Mouse (Mus musculus) megakaryocyte, embryonic 14.5 days (primary cell): Measurements from ENCODE around the gene Hecw2. TPM values are rescaled to one million over a fixed set of nuclear protein-coding genes. Genes with fewer than 3 reads are reported as not detected.

Source experiments
- H3K27me3 ChIP-seq: replicated peaks from 2 replicates; pipeline ENCODE3; 2012; ENCODE audit warnings: inconsistent platforms
- H3K36me3 ChIP-seq: replicated peaks from 2 replicates; pipeline ENCODE3; 2012; ENCODE audit warnings: low read length, inconsistent platforms, mixed read lengths
- H3K4me1 ChIP-seq: 2 replicates; pipeline ENCODE4 v1.6.1; 2012; ENCODE audit warnings: inconsistent platforms
- H3K4me3 ChIP-seq: replicated peaks from 2 replicates; pipeline ENCODE3; 2012; ENCODE audit warnings: moderate library complexity, mild to moderate bottlenecking, inconsistent platforms
- H3K9me3 ChIP-seq: 2 replicates; pipeline ENCODE4 v1.6.1; 2012; ENCODE audit warnings: inconsistent platforms
- FLI1 ChIP-seq: IDR thresholded peaks from 2 replicates; pipeline ENCODE4 v1.6.1; 2012; ENCODE audit warnings: low read length, inconsistent platforms, mixed read lengths
- GATA1 ChIP-seq: IDR thresholded peaks from 3 replicates; pipeline ENCODE4 v1.6.1; 2012; ENCODE audit warnings: mixed read lengths, low read length, inconsistent platforms, borderline replicate concordance
- polyA plus RNA-seq: library from polyadenylated mRNA; stranded (reverse); fragments of >175 nt; gene quantifications from 2 replicates; pipeline ENCODE4 v1.2.3, GENCODE M21; 2012; ENCODE audit warnings: low replicate concordance; ENCODE audit not compliant: insufficient read depth

Hecw2 gene
- polyA plus RNA-seq, 1 experiment = not detected

GRCm38 (mm10) chr1:53797074-53797473, 397.9 kb downstream of the Hecw2 start:
- H3K4me1 ChIP-seq = peaks cover 54% of the 10 kb centered on the region
- no peak for TF ChIP-seq GATA1
- no peak for TF ChIP-seq FLI1
- H3K36me3 ChIP-seq = no peaks in the 10 kb centered on the region
- no peaks in the 10 kb centered on the region for H3K27me3 ChIP-seq
- H3K9me3 ChIP-seq = no peaks in the 10 kb centered on the region
- no peak overlapping the region for H3K4me3 ChIP-seq

GRCm38 (mm10) chr1:53796271-53796670, 398.7 kb downstream of the Hecw2 start:
- Histone ChIP-seq H3K4me1 (peaks cover 59% of the 10 kb centered on the region), H3K27me3 (no peaks in the 10 kb centered on the region), H3K4me3 (no peak overlapping the region), H3K36me3 (no peaks in the 10 kb centered on the region), H3K9me3 (no peaks in the 10 kb centered on the region)
- TF ChIP-seq GATA1 (no peak), FLI1 (no peak)

- TF ChIP-seq GATA1 (no peak), FLI1 (no peak)
- Histone ChIP-seq H3K27me3 (no peaks in the 10 kb centered on the region), H3K9me3 (no peaks in the 10 kb centered on the region), H3K4me3 (no peak overlapping the region), H3K4me1 (peaks cover 61% of the 10 kb centered on the region), H3K36me3 (no peaks in the 10 kb centered on the region)
Observed at GRCm38 (mm10) chr1:53795591-53795990, 399.4 kb downstream of the Hecw2 start.

DNA sequence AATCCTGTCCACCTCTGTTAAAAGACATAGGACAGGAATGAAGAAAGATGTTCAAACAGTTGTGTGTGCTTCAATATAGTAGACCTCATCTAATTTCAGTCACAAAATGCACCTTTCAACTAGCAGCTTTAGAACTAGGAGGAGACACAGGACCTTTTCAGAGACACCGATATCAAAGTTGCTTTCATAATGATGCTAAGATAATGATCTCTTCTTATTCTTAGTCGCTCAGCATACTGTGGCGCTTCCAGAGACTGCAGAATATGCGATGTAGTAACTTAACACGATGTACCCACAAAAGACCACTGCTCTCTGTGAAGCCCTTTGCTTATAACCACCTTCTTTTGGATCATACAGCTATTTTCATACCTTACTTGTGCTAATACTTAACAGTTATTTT, 399.9 kb downstream of the Hecw2 start:
- Histone ChIP-seq H3K27me3 (no peaks in the 10 kb centered on the region), H3K4me3 (no peak overlapping the region), H3K4me1 (peaks cover 56% of the 10 kb centered on the region), H3K36me3 (no peaks in the 10 kb centered on the region), H3K9me3 (no peaks in the 10 kb centered on the region)
- TF ChIP-seq GATA1 (no peak), FLI1 (no peak)

DNA sequence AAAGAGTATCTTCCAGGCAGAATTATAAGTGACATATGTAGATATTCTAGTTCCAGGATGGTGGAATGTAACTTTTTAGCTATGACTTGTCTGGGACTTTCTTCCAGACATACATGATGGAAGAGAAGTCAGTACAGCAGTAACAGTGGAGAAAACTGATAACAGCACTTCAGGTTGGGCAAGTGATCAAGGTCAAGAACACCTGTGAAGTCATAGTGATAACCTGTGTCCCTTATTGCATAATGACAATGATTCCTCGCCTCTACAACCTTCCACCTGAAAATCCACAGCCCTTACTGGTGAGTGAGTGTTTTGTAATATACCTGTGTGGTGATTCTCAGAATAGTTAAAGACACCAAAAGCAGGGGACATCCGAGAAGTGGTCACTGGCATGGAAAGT, 400.7 kb downstream of the Hecw2 start:
- peaks cover 52% of the 10 kb centered on the region for H3K4me1 ChIP-seq
- H3K9me3 ChIP-seq = no peaks in the 10 kb centered on the region
- no peaks in the 10 kb centered on the region for H3K27me3 ChIP-seq
- TF ChIP-seq GATA1 (no peak), FLI1 (no peak)
- H3K36me3 ChIP-seq = no peaks in the 10 kb centered on the region
- no peak overlapping the region for H3K4me3 ChIP-seq

DNA sequence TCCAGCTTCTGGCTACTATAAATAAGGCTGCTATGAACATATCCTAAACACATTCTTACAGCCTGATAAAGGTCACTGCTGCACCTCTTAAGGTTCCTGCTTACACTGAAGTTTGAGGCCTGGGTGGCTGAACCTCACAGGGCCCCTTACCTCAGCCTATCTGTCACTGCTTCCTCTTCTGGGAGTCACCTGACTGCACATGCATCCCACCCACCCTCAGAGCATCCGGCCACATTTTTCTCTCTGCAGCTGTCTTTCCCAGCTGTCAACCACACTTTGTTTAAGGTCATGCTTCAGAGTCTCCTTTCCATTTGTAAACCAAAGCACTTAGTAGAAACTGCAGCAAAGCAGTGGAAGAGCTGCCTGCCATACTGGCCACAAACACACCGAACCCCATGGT, 403.6 kb downstream of the Hecw2 start:
- Histone ChIP-seq H3K4me3 (peak overlapping the region; percentile 38), H3K27me3 (no peaks in the 10 kb centered on the region), H3K4me1 (peaks cover 53% of the 10 kb centered on the region), H3K36me3 (no peaks in the 10 kb centered on the region), H3K9me3 (no peaks in the 10 kb centered on the region)
- TF ChIP-seq FLI1 (no peak), GATA1 (no peak)

- no peaks in the 10 kb centered on the region for H3K9me3 ChIP-seq
Observed at GRCm38 (mm10) chr1:53784721-53785418, 410.1 kb downstream of the Hecw2 start, which contains the start of gene Stk17b. Gene Stk17b, minus strand, starts transcription at chr1:53785224.

DNA sequence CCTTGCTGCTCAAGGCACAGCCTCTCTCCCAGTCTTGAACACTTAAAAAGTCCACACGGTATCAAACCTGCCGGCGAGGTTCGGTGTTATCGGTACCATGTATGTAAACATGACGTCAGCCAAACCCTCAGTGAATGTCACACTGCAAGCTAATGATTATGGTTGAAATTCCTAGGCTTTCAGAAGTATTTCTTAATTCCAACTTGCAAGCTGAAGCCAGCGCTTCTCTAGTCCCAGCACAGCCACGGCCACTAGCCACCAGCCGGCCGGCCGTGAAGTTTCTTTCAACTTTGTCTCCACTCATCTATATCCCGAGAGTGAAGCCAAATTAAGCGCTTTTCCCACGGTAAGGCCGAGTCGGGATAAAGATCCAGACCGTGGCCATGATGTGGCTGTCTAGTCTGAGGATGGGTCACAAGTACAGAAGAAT, 410.7 kb downstream of the Hecw2 start:
- peaks cover 55% of the 10 kb centered on the region for H3K4me1 ChIP-seq
- no peaks in the 10 kb centered on the region for H3K9me3 ChIP-seq
- H3K36me3 ChIP-seq = no peaks in the 10 kb centered on the region
- TF ChIP-seq GATA1 = peak; percentile 53; the same call in 1 of the 3 replicates
- no peak for TF ChIP-seq FLI1
- no peaks in the 10 kb centered on the region for H3K27me3 ChIP-seq
- H3K4me3 ChIP-seq = peak overlapping the region; percentile 99

More at GRCm38 (mm10) chr1:53784721-53785418, 410.1 kb downstream of the Hecw2 start, which contains the start of gene Stk17b:
- peaks cover 53% of the 10 kb centered on the region for H3K4me1 ChIP-seq
- TF ChIP-seq FLI1 = no peak
- TF ChIP-seq GATA1 = no peak
- no peaks in the 10 kb centered on the region for H3K36me3 ChIP-seq
- H3K27me3 ChIP-seq = no peaks in the 10 kb centered on the region
- H3K4me3 ChIP-seq = peak within 1 kb of the TSS; percentile 99

- no peaks in the 10 kb centered on the region for H3K27me3 ChIP-seq
- TF ChIP-seq FLI1 (no peak), GATA1 (no peak)
- H3K9me3 ChIP-seq = no peaks in the 10 kb centered on the region
- H3K36me3 ChIP-seq = peaks cover 2% of the 10 kb centered on the region
- H3K4me1 ChIP-seq = peaks cover 48% of the 10 kb centered on the region
- H3K4me3 ChIP-seq = peak overlapping the region; percentile 99
Observed at GRCm38 (mm10) chr1:53782956-53783355, 412.0 kb downstream of the Hecw2 start.

GRCm38 (mm10) chr1:53782079-53782478, 412.9 kb downstream of the Hecw2 start:
- peaks cover 48% of the 10 kb centered on the region for H3K4me1 ChIP-seq
- peak overlapping the region; percentile 82 for H3K4me3 ChIP-seq
- H3K9me3 ChIP-seq = no peaks in the 10 kb centered on the region
- TF ChIP-seq FLI1 (no peak), GATA1 (no peak)
- H3K36me3 ChIP-seq = peaks cover 5% of the 10 kb centered on the region
- H3K27me3 ChIP-seq = no peaks in the 10 kb centered on the region

DNA sequence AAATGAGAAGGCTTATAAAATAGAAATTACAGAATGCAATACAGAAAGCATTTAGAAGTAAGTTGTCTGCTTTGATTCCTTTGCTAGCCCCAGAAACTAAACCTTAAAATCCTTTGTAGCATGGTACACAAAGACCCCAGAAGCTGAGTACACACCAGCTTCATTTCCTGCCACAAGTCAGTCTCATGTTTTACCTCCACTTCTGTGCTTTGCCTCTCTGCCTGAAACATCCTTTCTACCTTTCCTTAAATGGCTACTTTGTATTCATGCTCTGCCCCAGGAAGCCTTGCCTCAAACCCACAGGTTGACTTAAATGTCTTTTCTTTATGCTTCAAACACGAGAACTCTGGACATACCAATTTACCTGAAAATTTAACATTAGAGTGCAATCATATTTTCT, 413.7 kb downstream of the Hecw2 start:
- H3K36me3 ChIP-seq = peaks cover 8% of the 10 kb centered on the region
- TF ChIP-seq FLI1 (no peak), GATA1 (no peak)
- H3K4me3 ChIP-seq = peak overlapping the region; percentile 69
- peaks cover 51% of the 10 kb centered on the region for H3K4me1 ChIP-seq
- H3K9me3 ChIP-seq = no peaks in the 10 kb centered on the region
- no peaks in the 10 kb centered on the region for H3K27me3 ChIP-seq
